Mouse (Mus musculus) CD4-positive, CD25-positive, alpha-beta regulatory T cell, adult 9 weeks (primary cell): ENCODE data around the gene Gm9936. TPM values are rescaled to one million over a fixed set of nuclear protein-coding genes. Genes with fewer than 3 reads are reported as not detected.

Experiments used
- polyA plus RNA-seq: library from polyadenylated mRNA; unstranded; fragments of 100-300 nt; shearing (Covaris generic); gene quantifications from one replicate; pipeline ENCODE4 v1.2.1, GENCODE M21; 2017

Gm9936 gene
- not detected for polyA plus RNA-seq

DNA sequence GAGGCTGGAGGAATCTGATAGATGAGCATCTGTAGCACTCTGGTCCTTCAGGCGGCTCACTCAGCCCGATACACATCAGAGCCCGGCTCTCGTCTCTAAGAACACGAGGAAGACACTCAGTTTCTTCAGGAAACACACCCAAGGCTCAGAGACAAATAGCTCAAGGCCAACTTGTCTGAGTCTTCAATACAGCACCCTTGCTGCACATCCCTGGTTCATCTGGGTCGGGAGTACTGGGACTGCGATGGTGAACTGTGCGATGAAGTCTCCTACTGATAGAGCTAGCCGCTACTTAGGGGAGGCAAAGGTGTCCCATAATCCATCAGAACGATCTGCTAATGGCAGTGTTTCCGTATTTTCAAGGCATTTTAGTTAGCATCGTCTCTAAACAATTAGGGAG is at the start of gene Gm9936:
Gene Gm9936, minus strand, starts transcription at position 101 of the 400 bp plus-strand sequence.

DNA sequence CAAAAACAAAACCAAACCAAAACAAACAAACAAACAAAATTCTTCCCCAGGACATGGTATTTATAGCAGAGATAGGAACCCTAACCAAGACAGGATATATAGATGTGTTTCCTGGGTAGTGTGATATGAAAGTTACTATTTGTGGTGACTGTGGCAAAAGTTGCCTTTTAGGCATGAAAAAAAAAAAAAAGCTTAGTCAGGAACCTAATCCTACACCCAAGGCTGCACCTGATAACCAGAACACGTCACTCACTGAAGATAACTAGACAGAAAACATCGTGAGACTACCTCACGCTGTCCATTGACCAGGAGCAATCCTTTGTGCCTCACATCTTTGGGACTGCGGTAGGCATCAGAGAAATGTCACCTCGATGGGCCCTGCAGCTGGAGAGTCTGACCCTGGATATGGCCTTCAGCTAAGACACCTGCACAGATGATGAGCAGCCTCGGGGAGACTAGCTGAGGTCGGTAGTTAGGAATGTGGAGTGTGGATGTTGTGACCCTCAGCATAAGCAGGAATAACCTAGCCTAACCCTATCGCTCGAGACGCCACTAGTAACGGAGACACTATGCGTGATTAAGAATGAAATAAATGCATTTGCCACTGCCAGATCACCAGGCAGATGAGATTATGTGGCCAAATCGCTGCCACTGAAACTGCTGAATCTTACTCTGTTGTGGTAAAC is 38.3 kb upstream of the Gm9936 start, which contains the start of gene Oasl2:
Gene Oasl2, plus strand, starts transcription at position 249 of the 686 bp plus-strand sequence.

DNA sequence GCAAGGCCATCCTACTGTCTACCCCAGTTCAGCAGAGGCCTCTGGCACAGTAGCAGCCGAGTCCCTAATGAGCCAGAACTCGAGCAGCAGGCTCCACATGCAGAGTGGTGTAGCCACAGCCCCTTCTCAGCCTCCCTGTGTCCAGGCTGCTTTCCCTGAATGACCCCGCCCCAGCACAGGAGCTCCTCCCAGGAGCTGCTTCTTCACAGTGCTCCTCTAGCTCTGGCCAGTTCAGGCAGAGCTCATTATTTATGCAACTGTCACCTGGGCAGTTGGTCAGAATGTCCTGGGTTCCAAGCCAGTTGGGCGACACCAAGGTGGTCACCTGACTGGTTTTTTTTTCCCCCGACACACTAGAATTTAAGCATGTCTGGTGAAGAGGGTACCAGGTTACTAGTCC is 5.1 kb downstream of the Gm9936 start, which contains the start of gene 4930519G04Rik:
Gene 4930519G04Rik, plus strand, starts transcription at position 301 of the 400 bp plus-strand sequence.

DNA sequence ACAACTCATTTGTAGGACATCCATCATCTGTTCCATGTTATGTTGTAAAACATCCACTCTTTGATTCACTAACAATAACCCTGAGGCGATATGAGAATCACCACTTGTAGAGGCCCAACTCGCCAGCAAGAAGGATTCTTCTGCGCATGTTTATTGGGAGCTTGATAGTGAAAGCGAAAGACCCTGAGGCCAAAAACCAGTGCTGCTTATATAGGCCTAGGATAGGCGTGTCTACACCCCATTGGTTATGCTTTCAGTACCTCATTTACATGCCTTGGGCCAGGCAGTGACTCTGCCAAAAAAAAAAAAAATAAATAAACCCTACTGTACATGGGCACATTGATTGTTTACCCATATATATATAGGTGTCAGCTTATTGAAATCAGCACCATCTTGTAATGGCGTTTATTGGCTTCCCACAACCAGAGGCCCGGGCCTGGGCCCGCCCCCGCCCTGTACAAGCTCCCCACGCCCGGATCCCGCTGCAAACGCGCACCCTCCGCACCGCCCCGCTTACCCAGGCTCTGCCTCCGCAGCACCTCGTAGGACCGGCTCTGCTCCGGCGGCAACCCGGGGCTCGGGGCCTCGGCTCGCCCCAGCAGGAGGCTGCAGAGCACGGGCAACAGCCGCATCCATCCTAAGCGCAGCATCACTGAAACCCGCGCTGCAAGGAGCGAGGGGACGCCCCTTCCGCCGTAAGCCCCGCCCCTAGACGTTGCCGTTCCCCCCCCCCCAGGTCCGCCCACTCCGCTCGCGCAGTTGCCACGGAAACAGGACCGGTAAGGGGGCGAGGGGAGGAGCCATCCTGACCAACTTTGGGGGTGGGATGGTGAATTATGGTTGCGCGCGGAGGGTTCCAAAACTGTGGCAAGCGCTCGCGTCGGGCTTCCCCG is 35.4 kb downstream of the Gm9936 start, which contains the start of gene 1500011B03Rik:
Gene 1500011B03Rik, minus strand, starts transcription at position 673 of the 893 bp plus-strand sequence.

Other genes starting within 250 kb of the Gm9936 start
- 0.50 TPM for gene Trpv4, start 200.3 kb downstream of the Gm9936 start, polyA plus RNA-seq
- 140 TPM for gene Gltp, start 167.7 kb downstream of the Gm9936 start, polyA plus RNA-seq
- 18.9 TPM for gene Tchp, start 150.9 kb downstream of the Gm9936 start, polyA plus RNA-seq
- 13.9 TPM for gene Ankrd13a, start 84.0 kb downstream of the Gm9936 start, polyA plus RNA-seq
- 136 TPM for gene Git2, start 83.2 kb downstream of the Gm9936 start, polyA plus RNA-seq
- gene 1500011B03Rik, start 35.2 kb downstream of the Gm9936 start, polyA plus RNA-seq, result 103 TPM
- not detected for gene 4930519G04Rik, start 5.0 kb downstream of the Gm9936 start, polyA plus RNA-seq
- gene Oasl2, start 38.3 kb upstream of the Gm9936 start, polyA plus RNA-seq, result 20.9 TPM
- gene Oasl1, start 64.6 kb upstream of the Gm9936 start, polyA plus RNA-seq, result 11.6 TPM
- gene 2210016L21Rik, start 83.5 kb upstream of the Gm9936 start, polyA plus RNA-seq, result 56.6 TPM
- 0.21 TPM for gene Hnf1a, start 112.4 kb upstream of the Gm9936 start, polyA plus RNA-seq
- gene Sppl3, start 152.5 kb upstream of the Gm9936 start, polyA plus RNA-seq, result 3.4 TPM
- 4.1 TPM for gene Gm10401, start 239.6 kb upstream of the Gm9936 start, polyA plus RNA-seq